Mouse (Mus musculus) spleen, postnatal 10 days (tissue): ENCODE data around the gene Taok2.
"Not testable (repeated sequence)": the region's sequence is repeated elsewhere in the genome, so short reads cannot be mapped to it uniquely, and the experiment has no call there.

ENCODE experiments used
- DNase-seq, 2 experiments: peaks; one replicate each; pipeline ENCODE4 v3.0.0; 2021 to 2022; ENCODE audit warnings: low spot score in 2 of 2

Taok2 gene

GRCm38 (mm10) chr7:126884286-126885164 lies at the start of gene Taok2:
Gene Taok2 (minus strand): TSS chr7:126884703.
- DNase-seq = peak; percentile 96 to 97

GRCm38 (mm10) chr7:126932652-126933051 lies 48.1 kb upstream of the Taok2 start:
- DNase-seq = no peak

DNA sequence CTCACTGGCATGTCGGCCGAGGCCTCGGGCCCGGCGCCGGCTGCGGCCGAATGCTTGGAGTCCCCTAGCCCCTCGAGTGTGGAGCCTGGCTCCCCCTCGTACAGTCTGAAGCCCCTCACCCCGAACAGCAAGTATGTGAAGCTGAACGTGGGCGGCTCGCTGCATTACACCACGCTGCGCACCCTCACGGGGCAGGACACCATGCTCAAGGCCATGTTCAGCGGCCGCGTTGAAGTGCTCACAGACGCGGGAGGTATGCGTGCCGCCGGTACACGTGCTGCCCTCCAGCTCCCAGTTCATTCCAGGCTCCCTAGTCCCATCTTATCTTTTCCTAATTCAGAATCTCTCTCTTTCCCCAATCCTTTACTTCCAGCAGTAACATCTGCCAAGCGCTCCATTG lies 44.5 kb upstream of the Taok2 start:
- peak in 1 of 2 experiments; percentile 50 for DNase-seq

DNA sequence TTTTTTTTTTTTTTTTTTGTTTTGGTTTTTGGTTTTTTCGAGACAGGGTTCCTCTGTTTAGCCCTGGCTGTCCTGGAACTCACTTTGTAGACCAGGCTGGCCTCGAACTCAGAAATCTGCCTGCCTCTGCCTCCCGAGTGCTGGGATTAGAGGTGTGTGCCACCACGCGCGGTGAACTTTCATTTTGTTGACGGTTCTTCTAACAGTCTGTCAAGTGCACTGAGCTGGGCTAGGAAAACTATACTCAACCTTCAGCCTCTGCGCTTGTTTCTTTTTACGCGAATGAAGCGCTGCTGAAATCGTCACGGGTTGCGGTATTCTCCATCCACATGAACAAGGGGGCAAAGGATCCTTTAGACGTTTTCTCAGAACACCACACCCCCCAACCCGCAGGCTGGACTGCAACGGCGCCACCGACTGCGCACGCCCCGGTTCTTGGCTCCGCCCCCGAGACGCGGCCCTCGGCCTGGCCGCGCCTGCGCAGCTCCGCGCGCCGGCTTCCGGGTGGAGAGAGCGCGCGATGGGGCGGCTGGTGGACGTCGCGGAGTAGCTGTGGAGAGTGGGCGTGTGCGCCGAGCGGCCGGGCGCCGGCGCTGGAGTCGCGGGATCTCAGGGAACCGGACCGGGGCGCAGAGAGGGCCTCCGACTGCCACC lies 44.0 kb upstream of the Taok2 start, which contains the start of gene Kctd13:
TSS of gene Kctd13 (plus strand) at position 496 of the 654 bp plus-strand sequence.
- DNase-seq = peak; percentile 89 to 96

GRCm38 (mm10) chr7:126926299-126926698 lies 41.8 kb upstream of the Taok2 start:
- no peak for DNase-seq

DNA sequence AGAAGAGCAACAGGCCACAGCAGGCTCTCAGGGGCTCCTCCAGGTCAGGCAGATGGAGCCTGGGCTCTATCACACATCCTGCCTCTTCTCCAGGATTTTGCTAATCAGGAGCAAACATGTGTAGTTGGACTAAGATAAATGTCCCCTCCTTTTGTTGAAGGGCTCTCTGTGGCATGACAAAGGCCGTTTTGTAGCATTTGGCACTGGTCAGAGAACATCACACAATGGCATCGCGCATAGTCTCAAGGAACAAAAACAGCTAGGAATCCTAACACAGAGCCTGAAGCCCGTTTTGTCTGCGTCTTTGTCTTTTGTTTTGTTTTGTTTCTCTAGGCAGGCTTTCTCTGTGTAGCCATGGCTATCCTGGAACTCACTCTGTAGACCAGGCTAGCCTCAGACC lies 39.5 kb upstream of the Taok2 start:
- no peak for DNase-seq

DNA sequence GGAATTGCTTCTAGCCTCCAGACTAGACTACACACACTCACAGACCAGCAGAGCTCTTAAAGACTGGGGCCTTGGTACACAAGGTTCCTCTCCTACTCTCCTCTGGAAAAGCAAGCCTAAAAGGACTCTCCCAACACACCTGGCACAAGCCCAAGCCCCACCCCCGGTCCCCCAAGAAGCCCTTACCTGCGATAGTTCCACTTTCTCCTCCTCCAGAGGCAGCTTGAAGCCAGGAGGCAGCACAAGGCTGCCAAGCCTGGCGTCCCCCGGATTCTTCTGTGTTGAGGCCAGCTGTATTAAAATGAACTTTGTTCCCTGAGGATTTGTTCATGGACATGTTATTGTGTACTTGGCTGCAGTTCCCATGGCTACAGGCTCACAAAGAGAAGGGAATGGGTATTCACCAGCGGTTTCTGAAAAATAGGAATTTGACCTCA lies 38.1 kb upstream of the Taok2 start, which contains the start of gene Tmem219:
TSS of gene Tmem219 (minus strand) at position 294 of the 437 bp plus-strand sequence.
- no peak for DNase-seq

DNA sequence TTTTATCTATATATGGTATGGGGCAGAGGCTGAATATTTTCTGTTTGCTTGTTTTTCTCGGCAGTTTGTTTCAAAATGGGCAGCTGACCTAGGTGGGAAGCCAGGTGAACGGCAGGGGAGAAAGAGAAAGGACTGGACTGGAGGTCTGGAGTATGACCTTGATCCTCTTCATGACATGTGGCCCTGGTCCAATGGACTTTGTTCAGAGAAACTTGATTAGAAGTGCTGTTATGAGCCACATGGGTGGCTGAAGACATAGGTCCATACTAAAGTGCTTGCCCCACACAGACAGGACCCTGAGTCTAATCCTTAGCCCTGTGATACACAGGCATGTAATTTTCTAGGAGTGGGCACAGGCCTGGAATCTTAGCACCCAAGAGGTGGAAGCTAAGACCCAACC lies 37.1 kb upstream of the Taok2 start:
- DNase-seq = no peak

DNA sequence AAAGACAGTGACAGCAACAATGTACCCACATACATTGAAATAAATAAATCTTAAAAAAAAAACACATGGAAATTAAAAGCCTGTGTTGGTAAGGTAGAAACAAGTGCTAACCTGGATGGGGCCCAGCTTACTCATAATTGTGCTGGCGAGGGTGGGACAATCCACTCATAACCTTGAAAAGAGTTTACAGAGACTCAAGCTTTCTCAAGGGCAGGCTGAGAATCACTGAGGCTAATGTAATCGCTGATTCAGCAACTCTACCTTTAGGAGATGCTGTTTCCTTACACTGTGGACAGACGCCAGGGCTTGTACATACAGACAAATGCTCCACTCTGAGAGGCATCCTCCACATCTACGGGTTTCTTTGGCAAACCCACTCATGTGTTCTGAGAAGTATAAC lies 35.5 kb upstream of the Taok2 start:
- no peak for DNase-seq

DNA sequence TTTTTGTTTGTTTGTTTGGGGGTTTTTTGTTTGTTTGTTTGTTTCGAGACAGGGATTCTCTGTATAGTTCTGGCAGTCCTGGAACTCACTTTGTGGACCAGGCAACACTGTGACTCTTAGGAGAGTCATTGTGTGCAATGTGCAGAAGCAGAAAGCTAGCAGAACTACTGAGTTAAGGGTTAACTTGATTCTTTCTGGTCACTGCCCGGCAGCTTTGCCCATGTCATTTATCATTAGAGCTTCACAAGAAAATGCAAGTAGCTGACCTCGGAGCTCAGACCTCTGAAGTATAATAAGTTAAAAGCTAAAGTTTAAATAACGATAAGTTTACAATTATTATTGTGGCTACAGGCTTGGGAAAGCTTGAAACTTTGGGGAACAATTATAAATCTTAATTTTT lies 33.9 kb upstream of the Taok2 start:
- DNase-seq = not testable (repeated sequence)

DNA sequence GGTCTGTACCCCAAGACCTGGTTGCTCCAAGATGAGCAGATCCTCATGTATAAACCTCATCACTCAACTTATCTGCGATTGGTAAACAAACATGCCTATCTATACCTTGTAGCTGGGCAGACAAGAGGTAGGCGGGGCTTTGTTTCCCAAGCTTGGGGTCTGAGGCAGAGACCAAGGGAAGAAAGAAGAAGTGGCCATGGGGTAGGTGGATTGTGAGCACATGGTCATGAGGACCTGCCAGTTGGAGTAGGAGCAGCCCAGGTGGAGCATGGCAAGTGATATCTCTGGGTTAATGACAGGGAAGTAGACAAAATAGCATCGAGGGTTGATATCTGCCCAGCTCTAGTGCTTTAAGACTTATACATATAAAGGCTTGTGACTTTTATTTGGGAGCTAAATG lies 30.3 kb upstream of the Taok2 start:
- no peak for DNase-seq

- no peak for DNase-seq
Observed at GRCm38 (mm10) chr7:126905590-126905989, 21.1 kb upstream of the Taok2 start.

GRCm38 (mm10) chr7:126899781-126900180 lies 15.3 kb upstream of the Taok2 start:
- DNase-seq = not testable (repeated sequence)

DNA sequence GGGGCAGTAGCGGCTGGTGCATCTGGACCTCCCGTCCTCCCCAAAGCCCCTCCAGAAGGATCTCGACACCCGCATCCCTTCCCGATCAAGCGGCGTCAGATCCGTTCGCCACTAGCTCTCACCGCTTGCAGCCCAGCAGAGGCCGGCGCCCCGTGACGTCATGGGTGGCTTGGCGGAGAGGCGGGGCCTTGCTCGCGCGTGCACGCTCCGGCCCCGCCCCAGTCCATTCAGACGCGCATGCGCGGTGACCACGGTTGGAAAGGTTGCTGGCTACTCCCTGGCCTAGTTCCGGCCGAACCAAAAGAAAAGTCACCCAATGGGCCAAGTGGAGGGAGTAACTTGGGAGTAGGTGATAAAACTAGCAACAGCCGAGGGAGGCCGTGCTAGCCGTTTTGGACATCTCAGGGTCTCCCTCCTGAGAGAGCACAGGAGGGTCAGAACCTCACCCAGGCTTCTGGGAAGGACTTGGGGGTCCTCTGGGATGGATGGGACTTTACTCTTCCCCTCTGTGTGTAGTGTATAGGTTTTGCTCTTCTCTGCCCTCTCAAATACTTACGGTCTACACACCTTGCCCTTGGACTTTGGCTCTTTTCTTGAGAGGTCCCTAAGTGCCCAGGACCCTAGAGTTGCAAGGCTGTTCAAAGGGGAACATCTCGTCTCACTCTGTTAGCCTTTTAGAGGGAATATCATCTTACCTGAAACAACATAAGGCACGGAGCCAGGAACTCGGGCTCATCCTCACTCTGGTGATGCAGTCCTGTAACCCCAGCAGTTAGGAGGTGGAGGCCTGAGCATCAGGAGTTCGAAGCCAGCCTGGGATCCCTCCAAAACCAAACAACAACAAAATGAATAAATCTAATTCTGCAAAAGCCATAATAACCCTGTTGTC lies 13.8 kb upstream of the Taok2 start:
- DNase-seq = peak; percentile 98 to 99

DNA sequence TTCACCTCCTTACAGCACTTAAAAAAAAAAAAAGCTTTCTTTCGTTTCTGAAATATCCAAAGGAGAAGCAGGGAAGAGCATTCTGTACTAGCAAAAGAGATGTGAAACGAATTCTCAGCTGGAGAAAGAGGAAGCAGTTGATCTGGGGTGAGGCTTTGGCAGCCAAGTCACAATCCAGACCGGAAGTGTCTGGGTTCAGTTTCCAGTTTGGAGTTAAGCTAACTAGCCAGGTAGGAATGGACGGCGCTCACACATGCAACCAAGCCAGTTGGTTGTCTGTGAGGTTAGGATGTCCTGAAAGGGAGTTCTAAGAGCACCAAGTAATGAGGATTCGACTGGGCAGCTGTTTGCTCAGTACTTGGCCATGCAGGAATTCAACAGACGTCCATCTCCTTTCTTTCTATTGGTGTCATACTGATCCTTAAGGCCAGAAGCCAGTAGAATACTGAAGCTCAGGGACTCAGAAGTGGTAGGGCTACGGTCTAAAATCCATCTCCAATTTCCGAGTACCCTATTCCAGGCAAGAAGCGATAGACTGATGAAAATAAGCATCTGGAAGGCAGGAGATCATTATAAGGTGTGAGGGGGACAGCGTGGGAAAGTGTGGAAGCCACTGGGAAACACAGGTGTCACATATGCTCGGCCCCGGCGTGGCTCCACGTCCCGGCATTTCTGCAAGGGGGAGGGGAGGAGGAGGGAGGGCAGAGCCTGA lies 13.0 kb upstream of the Taok2 start:
- DNase-seq = peak; percentile 43 to 46

- peak; percentile 19 to 28 for DNase-seq
Observed at GRCm38 (mm10) chr7:126896912-126897311, 12.4 kb upstream of the Taok2 start.

GRCm38 (mm10) chr7:126888852-126889251 lies 4.3 kb upstream of the Taok2 start:
- no peak for DNase-seq

DNA sequence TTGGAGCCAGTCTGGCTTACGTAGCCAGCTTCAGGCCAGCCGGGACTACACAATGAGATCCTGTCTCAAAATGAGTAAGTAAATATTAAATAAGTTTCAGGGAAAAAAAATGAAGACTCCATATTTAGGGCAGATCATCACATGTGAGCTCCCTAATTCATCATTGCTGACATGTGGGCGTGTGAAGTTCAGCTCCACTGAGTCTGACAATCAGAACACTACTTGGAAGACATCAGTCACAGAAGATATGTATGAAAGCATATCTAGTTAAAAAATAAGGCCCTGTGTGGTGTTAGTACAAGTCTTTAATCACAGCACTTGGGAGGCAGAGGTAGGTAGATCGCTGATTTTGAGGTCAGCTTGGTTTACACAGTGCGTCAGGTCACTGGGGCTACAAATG lies 2.8 kb upstream of the Taok2 start:
- no peak for DNase-seq

DNA sequence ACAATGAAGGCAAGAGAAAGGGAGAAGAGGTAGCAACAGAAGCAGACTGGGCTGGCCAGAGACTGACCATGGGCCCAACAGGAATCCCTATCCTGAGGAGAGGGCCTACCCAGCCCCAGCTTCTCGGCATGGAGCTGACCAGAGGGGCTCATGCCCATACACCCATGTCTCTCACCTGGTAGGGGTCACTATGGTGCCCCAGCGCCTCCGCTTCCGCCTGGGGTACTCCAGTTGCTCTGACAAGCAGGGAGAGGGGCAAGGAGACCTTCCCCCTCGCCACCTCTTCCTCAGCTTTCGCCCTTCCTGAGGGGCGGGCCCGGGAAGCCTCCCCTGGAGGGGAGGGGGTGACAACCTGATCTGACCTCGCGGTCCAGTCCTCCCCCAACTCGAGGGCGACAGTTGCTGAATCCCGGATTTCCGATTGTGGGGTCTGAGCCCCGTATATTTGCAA lies 747 bp downstream of the Taok2 start:
- peak; percentile 38 to 54 for DNase-seq

DNA sequence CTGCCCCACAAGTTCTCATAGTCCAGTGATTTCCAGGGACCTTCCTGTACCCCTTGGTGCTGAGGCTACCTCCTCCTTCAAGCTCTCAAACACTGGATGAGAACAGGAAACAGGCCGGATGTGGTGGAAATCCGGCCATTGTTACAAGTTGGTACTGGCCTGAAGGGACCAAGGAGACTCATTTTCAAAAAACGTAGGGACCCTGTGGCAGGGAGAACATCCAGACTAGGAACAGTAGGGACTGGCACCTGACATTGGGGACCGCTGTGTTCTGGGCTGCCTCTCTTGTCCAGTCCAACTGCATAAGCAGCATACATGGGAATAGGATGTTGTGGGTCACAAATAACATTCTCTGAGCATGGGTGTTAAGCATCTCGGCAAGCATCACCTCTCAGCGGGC lies 3.5 kb downstream of the Taok2 start:
- DNase-seq = no peak

DNA sequence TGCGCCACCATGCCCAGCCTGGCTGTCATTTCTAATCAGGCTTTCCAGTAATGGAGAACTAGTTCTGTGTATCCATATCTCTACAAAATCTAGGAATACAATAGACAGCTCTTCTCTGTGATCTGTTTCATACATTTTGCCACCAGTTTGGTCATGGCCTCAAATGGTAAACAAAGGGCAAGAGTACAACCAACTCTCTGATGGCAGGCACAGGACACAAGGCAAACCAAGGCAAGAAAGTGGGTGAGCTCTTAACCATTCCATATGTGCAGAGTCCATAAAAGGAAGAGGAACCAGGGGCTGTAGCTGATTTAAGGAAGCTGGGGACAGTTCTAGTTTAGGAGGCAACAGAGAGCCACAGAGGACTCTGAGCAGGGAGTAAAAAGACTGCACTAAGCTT lies 7.3 kb downstream of the Taok2 start:
- DNase-seq = no peak
